Mouse (Mus musculus): ENCODE measurements around the gene Zfp423. TPM values are rescaled to one million over a fixed set of nuclear protein-coding genes. Genes with fewer than 3 reads are reported as not detected.

The Zfp423 gene
- polyA plus RNA-seq, 1 experiment from 2014 or later: 10.4 TPM

DNA sequence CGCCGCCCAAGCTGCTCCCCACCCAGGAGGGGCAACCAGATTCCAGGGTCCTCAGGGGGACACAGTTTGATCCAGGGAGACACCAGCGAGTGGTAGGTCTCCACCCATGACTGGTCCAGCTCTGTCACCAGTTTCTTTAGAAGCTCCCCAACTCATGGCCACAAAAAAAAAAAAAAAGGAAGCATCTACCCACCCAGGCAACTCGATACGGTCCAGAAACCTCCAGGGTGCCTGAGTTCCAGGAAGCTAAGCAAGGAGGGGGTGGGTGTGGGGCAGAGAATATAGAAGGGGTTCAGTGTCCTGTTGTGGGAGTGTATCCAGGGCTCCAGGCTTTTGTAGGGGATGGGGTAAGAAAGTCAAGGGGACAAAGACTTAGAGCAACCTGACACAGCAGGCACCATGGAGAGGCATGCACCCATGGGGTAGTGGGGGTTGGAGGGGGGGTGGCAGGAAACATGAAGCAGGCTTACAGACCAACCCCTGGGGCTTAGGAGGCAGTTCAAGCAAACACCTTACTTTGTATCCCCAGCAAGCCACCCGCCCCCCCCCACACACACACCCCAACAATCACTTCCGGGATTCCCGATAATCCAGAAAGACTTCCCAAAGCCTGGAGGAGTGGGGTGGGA, 20.0 kb downstream of the Zfp423 start:
- no peak for DNase-seq (ENCODE audit: low spot score)
- peaks cover 60% of the 10 kb centered on the region for H3K4me1 ChIP-seq
- 4% methylated on average over 8 of the region's 8 CpGs for WGBS

DNA sequence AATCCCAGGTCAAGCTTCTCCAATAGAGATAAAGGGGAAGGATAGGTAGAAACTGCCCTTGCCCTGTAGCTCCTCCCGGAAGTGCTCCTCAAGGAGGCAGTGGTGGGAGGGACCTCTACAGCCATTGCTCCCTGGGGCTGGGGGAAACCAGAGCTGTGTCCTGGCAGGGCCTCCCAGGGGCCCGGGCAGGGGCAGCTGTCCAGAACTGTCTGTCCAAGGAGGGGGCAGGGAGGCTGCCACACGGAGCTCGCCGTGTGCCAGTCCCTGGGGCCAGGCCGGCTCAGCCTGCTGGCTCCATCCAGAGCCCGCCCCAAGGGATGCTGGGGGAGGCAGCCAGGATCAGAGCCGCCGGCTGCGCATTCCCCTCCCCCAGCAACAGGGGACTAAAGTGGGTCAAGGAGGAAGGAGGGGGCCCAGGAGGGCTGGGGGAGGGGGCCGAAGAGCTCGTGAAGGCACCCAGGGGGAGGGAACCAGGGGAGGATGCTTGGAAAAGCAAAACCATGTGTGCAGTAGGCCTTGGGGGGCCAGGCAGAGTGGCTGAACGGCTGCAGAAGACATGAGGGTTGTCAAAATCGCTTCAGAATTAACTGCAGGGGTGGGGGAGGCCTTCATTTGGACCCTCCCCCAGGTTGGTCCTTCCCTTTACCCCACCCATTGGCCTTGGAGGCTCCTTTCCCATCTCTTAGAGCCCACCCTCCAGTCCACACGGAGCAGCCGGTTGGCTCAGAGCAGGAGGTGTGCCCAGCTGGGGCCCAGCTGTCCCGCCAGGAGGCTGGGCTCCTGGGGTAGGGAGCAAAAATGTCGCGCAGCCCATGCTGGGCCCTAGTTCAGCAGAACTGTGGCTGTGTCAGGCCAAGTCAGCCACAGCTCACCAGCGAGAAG, 20.8 kb downstream of the Zfp423 start:
- peak overlapping the region; percentile 91 for H3K27ac ChIP-seq
- no peaks in the 10 kb centered on the region for H3K9me3 ChIP-seq
- peak overlapping the region; percentile 56 for H3K4me3 ChIP-seq
- H3K4me1 ChIP-seq: peaks cover 60% of the 10 kb centered on the region
- under 1% methylated on average over 20 of the region's 20 CpGs for WGBS
- peak; percentile 92 for DNase-seq (ENCODE audit: low spot score)
- H3K27me3 ChIP-seq (ENCODE audit: insufficient read depth, poor library complexity, severe bottlenecking): no peaks in the 10 kb centered on the region; the same call in 1 of the 2 replicates
- no peaks in the 10 kb centered on the region for H3K36me3 ChIP-seq

More for the DNA sequence above, 20.0 kb downstream of the Zfp423 start:
- Histone ChIP-seq H3K36me3 (no peaks in the 10 kb centered on the region), H3K27ac (peak overlapping the region; percentile 91), H3K27me3 (ENCODE audit: insufficient read depth, poor library complexity, severe bottlenecking) (no peaks in the 10 kb centered on the region; the same call in 1 of the 2 replicates), H3K9me3 (no peaks in the 10 kb centered on the region), H3K4me3 (peak overlapping the region; percentile 56)

DNA sequence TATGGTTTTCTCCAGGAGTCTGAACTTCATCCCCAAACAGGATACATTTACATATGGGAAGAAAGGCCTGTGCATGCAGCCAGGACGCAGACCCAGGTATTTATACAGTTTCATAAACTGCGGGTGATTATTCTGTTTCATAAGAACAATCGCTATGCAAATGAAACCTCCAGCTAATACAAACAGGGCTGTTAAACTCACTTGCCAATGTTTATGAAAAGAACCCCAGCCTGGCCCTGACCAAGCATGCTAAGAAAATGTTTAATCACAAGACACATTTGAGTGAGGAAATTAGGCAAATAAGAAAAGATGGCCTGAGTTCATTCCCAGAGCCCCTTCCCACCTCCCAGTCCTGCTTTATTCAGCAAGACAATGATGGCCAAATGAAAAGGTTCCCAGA, 22.2 kb downstream of the Zfp423 start:
- Histone ChIP-seq H3K4me1 (peaks cover 65% of the 10 kb centered on the region), H3K27ac (no peak overlapping the region), H3K9me3 (no peaks in the 10 kb centered on the region), H3K4me3 (no peak overlapping the region), H3K27me3 (ENCODE audit: insufficient read depth, poor library complexity, severe bottlenecking) (no peaks in the 10 kb centered on the region; the same call in 1 of the 2 replicates), H3K36me3 (no peaks in the 10 kb centered on the region)
- WGBS: 81% methylated on average over 3 of the region's 3 CpGs
- no peak for DNase-seq (ENCODE audit: low spot score)

GRCm38 (mm10) chr8:87935088-87935680, 24.2 kb downstream of the Zfp423 start:
- no peaks in the 10 kb centered on the region for H3K9me3 ChIP-seq
- H3K4me1 ChIP-seq: peaks cover 62% of the 10 kb centered on the region
- no peaks in the 10 kb centered on the region for H3K36me3 ChIP-seq
- no peak overlapping the region for H3K27ac ChIP-seq
- WGBS: 86% methylated on average over 6 of the region's 6 CpGs
- no peak for DNase-seq (ENCODE audit: low spot score)
- H3K27me3 ChIP-seq (ENCODE audit: insufficient read depth, poor library complexity, severe bottlenecking): no peaks in the 10 kb centered on the region; the same call in 1 of the 2 replicates
- no peak overlapping the region for H3K4me3 ChIP-seq

DNA sequence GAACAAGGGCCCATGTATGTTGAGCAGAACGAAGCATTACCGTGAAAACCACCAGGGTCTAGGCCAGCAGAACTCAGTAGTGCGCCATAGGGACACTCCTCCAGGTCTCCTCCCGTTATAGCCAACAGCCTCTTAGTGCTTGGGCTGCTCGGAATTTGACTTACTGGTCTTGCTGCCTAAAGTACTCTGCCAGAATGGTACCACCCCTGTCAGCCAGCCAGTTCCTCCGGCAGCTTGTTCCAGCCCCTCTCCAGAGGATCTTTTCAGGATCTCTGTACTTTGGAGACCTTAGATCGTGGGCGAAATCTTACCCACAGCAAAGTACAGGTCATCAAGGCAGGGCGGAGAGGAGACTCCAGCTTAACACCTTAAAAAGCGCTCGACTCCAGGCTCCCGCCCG, 25.2 kb downstream of the Zfp423 start:
- no peaks in the 10 kb centered on the region; the same call in 1 of the 2 replicates for H3K27me3 ChIP-seq (ENCODE audit: insufficient read depth, poor library complexity, severe bottlenecking)
- H3K4me1 ChIP-seq: peaks cover 52% of the 10 kb centered on the region
- H3K4me3 ChIP-seq: no peak overlapping the region
- no peaks in the 10 kb centered on the region for H3K9me3 ChIP-seq
- H3K36me3 ChIP-seq: no peaks in the 10 kb centered on the region
- DNase-seq (ENCODE audit: low spot score): no peak
- 62% methylated on average over 13 of the region's 13 CpGs for WGBS
- no peak overlapping the region for H3K27ac ChIP-seq

DNA sequence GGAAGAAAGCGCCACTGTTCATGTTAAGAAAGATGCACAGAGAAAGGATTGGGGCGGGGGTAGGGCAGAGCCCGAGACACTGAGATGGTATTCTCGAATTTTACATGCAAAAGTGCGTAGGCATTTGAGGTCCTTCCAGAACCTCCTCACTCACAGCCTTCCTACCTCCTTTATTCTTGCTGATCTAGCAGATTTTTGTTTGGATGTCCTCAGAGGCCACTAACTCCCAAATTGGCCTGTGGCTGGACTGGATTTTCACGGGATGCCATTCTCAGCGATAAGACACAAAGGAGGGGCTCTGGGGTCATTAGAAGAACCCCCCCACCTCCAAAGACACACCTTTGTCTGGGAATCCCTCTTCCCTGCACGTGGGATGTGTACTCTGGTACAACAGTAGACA, 25.6 kb downstream of the Zfp423 start:
- no peak for DNase-seq (ENCODE audit: low spot score)
- H3K4me1 ChIP-seq: peaks cover 51% of the 10 kb centered on the region
- no peak overlapping the region for H3K27ac ChIP-seq
- H3K36me3 ChIP-seq: no peaks in the 10 kb centered on the region
- H3K9me3 ChIP-seq: no peaks in the 10 kb centered on the region
- H3K4me3 ChIP-seq: no peak overlapping the region
- WGBS: 61% methylated on average over 8 of the region's 8 CpGs
- no peaks in the 10 kb centered on the region; the same call in 1 of the 2 replicates for H3K27me3 ChIP-seq (ENCODE audit: insufficient read depth, poor library complexity, severe bottlenecking)

DNA sequence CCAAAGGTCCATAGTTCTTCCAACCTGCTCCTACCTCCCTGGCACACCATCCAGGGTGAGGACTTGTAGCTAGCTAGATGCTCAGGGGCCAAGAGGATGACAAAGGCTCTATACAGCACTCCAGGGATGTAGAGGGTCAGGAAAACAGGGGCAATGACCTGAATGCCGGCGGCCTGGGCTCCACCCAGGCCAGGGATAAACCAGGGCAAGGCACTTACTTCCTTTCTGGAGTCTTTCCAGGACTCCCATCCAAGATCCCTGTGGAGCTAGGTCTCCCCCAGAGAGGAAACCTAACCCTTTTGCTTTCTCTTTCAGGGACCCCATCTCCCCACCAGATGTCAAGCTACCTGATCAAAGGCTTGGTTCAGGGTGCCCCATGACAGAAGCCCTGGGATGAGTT, 30.5 kb downstream of the Zfp423 start:
- no peak overlapping the region for H3K27ac ChIP-seq
- no peak overlapping the region for H3K4me3 ChIP-seq
- 54% methylated on average over 2 of the region's 2 CpGs for WGBS
- H3K36me3 ChIP-seq: no peaks in the 10 kb centered on the region
- DNase-seq (ENCODE audit: low spot score): no peak
- peaks cover 43% of the 10 kb centered on the region for H3K4me1 ChIP-seq
- no peaks in the 10 kb centered on the region; the same call in 1 of the 2 replicates for H3K9me3 ChIP-seq
- H3K27me3 ChIP-seq (ENCODE audit: insufficient read depth, poor library complexity, severe bottlenecking): no peaks in the 10 kb centered on the region

DNA sequence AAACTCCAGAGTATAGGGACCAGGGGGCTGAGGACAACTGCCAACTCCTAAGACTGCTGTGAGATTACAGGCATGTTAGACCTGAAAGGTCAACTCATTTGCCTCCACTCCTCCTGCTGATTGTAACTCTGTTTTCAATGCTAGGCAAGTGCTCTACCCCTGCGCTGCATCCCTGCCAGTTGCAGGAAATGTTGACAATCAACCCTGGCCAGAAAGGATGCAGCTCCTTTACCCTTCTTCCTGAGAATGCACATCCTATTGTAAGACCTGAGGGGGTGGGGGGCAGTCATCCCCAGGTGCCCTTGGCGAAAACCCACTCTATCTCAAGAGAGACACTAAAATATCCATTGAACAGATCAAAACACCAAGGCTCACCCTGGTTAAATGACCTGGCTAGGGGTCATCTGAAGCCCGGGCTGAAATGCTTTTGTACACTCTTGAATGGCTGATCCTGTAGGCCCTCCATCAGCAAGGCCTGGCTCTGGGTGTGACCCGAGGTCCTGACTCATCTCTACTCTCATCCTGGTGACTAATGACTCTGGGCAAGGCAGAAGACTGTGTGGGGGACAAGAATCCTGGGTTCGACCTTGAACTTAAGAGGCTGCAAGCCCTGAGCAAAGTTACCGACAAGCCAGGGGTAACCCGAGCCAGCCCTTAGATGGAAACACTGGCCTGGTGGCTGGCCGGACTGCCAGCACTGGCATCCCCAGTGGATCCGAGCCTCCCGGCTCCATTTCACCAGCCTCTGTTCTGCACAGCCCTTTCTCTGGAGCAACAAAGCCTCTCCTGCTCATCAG, 32.2 kb downstream of the Zfp423 start:
- Histone ChIP-seq H3K9me3 (no peaks in the 10 kb centered on the region; the same call in 1 of the 2 replicates), H3K4me3 (no peak overlapping the region), H3K27me3 (ENCODE audit: insufficient read depth, poor library complexity, severe bottlenecking) (no peaks in the 10 kb centered on the region), H3K4me1 (peaks cover 27% of the 10 kb centered on the region), H3K36me3 (no peaks in the 10 kb centered on the region), H3K27ac (0 out of 2 replicates have a peak overlapping the region, but pooled peaks have one; percentile 59)
- WGBS: 62% methylated on average over 10 of the region's 10 CpGs
- DNase-seq (ENCODE audit: low spot score): no peak

GRCm38 (mm10) chr8:87926098-87926890, 33.1 kb downstream of the Zfp423 start:
- H3K4me1 ChIP-seq: peaks cover 29% of the 10 kb centered on the region
- H3K4me3 ChIP-seq: no peak overlapping the region
- H3K36me3 ChIP-seq: no peaks in the 10 kb centered on the region
- WGBS: 68% methylated on average over 7 of the region's 7 CpGs
- no peak overlapping the region for H3K27ac ChIP-seq
- DNase-seq (ENCODE audit: low spot score): no peak
- no peaks in the 10 kb centered on the region for H3K27me3 ChIP-seq (ENCODE audit: insufficient read depth, poor library complexity, severe bottlenecking)
- H3K9me3 ChIP-seq: no peaks in the 10 kb centered on the region; the same call in 1 of the 2 replicates

- no peak overlapping the region for H3K4me3 ChIP-seq
- H3K36me3 ChIP-seq: no peaks in the 10 kb centered on the region
- H3K27me3 ChIP-seq (ENCODE audit: insufficient read depth, poor library complexity, severe bottlenecking): no peaks in the 10 kb centered on the region
- no peak for DNase-seq (ENCODE audit: low spot score)
- H3K4me1 ChIP-seq: peaks cover 33% of the 10 kb centered on the region
- no peaks in the 10 kb centered on the region for H3K9me3 ChIP-seq
- 76% methylated on average over 6 of the region's 6 CpGs for WGBS
- no peak overlapping the region for H3K27ac ChIP-seq
These were observed 36.5 kb downstream of the Zfp423 start for GRCm38 (mm10) chr8:87922936-87923335.

- Histone ChIP-seq H3K9me3 (no peaks in the 10 kb centered on the region), H3K36me3 (no peaks in the 10 kb centered on the region), H3K27me3 (ENCODE audit: insufficient read depth, poor library complexity, severe bottlenecking) (no peaks in the 10 kb centered on the region), H3K4me3 (no peak overlapping the region), H3K4me1 (peaks cover 33% of the 10 kb centered on the region), H3K27ac (no peak overlapping the region)
- 67% methylated on average over 6 of the region's 6 CpGs for WGBS
- DNase-seq (ENCODE audit: low spot score): no peak
These were observed 36.9 kb downstream of the Zfp423 start for GRCm38 (mm10) chr8:87922446-87922845.

DNA sequence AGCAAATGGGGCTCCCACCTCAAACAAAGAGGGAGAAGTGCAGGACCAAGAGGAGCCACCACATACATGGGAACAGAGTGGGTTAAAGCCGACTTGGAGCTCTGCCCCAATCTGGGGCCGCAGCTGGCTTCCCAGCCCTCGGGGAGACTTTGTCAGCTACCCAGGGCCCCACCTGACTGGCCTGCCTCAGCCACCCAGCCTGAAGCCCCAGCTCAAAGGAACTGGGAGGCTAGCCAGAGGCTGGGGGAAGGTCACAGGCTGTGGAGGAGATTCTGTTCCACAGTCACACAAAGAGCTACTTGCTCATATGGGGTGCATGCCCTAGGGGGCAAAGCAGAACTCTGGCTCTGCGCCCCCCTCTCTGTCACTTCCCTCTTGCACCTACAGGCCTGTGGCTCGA, 41.4 kb downstream of the Zfp423 start:
- peaks cover 51% of the 10 kb centered on the region for H3K4me1 ChIP-seq
- H3K27ac ChIP-seq: no peak overlapping the region
- H3K36me3 ChIP-seq: no peaks in the 10 kb centered on the region
- WGBS: 52% methylated on average over 5 of the region's 5 CpGs
- DNase-seq (ENCODE audit: low spot score): no peak
- 0 out of 2 replicates have a peak, but pooled peaks cover 3% of the 10 kb centered on the region for H3K27me3 ChIP-seq (ENCODE audit: insufficient read depth, poor library complexity, severe bottlenecking)
- no peak overlapping the region for H3K4me3 ChIP-seq
- no peaks in the 10 kb centered on the region for H3K9me3 ChIP-seq

All from heart, embryonic 10.5 days (tissue).